Mouse (Mus musculus): Measurements from ENCODE around the gene Zbtb45. TPM values are rescaled to one million over a fixed set of nuclear protein-coding genes. Genes with fewer than 3 reads are reported as not detected.

The Zbtb45 gene
- polyA plus RNA-seq, 1 experiment: 209 TPM

GRCm38 (mm10) chr7:13037901-13038555 is 28.2 kb upstream of the Zbtb45 start, which contains the start of gene Ube2m:
Ube2m (minus strand) TSS chr7:13038275.
- TF ChIP-seq GATA1 (IDR thresholded peaks at IDR 0.05; ENCODE audit: low read length): no peak

GRCm38 (mm10) chr7:13037366-13037765 is 27.5 kb upstream of the Zbtb45 start:
- TF ChIP-seq GATA1 (IDR thresholded peaks at IDR 0.05; ENCODE audit: low read length): no peak

GRCm38 (mm10) chr7:13036806-13037205 is 27.0 kb upstream of the Zbtb45 start:
- TF ChIP-seq GATA1 (IDR thresholded peaks at IDR 0.05; ENCODE audit: low read length): no peak

- no peak for TF ChIP-seq GATA1 (IDR thresholded peaks at IDR 0.05; ENCODE audit: low read length)
Observed at GRCm38 (mm10) chr7:13035211-13035855, 25.5 kb upstream of the Zbtb45 start.

- TF ChIP-seq GATA1 (IDR thresholded peaks at IDR 0.05; ENCODE audit: low read length): no peak
Observed at GRCm38 (mm10) chr7:13034148-13034977, 24.5 kb upstream of the Zbtb45 start, which contains the start of gene Chmp2a. Chmp2a (minus strand) TSS chr7:13034807.

GRCm38 (mm10) chr7:13033451-13034147 is 23.8 kb upstream of the Zbtb45 start:
- TF ChIP-seq GATA1 (IDR thresholded peaks at IDR 0.05; ENCODE audit: low read length): no peak

GRCm38 (mm10) chr7:13032541-13032940 is 22.7 kb upstream of the Zbtb45 start:
- no peak for TF ChIP-seq GATA1 (IDR thresholded peaks at IDR 0.05; ENCODE audit: low read length)

- no peak for TF ChIP-seq GATA1 (IDR thresholded peaks at IDR 0.05; ENCODE audit: low read length)
Observed at GRCm38 (mm10) chr7:13031983-13032382, 22.1 kb upstream of the Zbtb45 start.

GRCm38 (mm10) chr7:13031069-13031468 is 21.2 kb upstream of the Zbtb45 start:
- TF ChIP-seq GATA1 (IDR thresholded peaks at IDR 0.05; ENCODE audit: low read length): no peak

GRCm38 (mm10) chr7:13028986-13029385 is 19.2 kb upstream of the Zbtb45 start:
- no peak for TF ChIP-seq GATA1 (IDR thresholded peaks at IDR 0.05; ENCODE audit: low read length)

GRCm38 (mm10) chr7:13025511-13026112 is 15.8 kb upstream of the Zbtb45 start:
- TF ChIP-seq GATA1 (IDR thresholded peaks at IDR 0.05; ENCODE audit: low read length): no peak

- TF ChIP-seq GATA1 (IDR thresholded peaks at IDR 0.05; ENCODE audit: low read length): no peak
Observed at GRCm38 (mm10) chr7:13024805-13025204, 15.0 kb upstream of the Zbtb45 start.

- TF ChIP-seq GATA1 (IDR thresholded peaks at IDR 0.05; ENCODE audit: low read length): no peak
Observed at GRCm38 (mm10) chr7:13023928-13024731, 14.3 kb upstream of the Zbtb45 start.

Measured in G1E-ER4 (cell line).